Mouse (Mus musculus) thymus, postnatal 36 days (tissue): ENCODE data around the gene Dvl2.
A peak's percentile ranks its signal among the peaks of the same experiment; 100 is the strongest.
"Not testable (repeated sequence)": the region's sequence is repeated elsewhere in the genome, so short reads cannot be mapped to it uniquely, and the experiment has no call there.

ENCODE experiments used
- DNase-seq, 2 experiments: peaks; one replicate each; pipeline ENCODE4 v3.0.0; 2022; ENCODE audit warnings: mixed read lengths in 2 of 2

The Dvl2 gene

GRCm38 (mm10) chr11:70000396-70000898, at the start of gene Dvl2:
Dvl2 (plus strand) TSS chr11:70000595.
- peak; percentile 87 to 90 for DNase-seq

GRCm38 (mm10) chr11:69950807-69951459, 49.5 kb upstream of the Dvl2 start:
- DNase-seq: peak in 1 of 2 experiments; percentile 42

- no peak for DNase-seq
These were observed 48.1 kb upstream of the Dvl2 start for GRCm38 (mm10) chr11:69952274-69952673.

GRCm38 (mm10) chr11:69953267-69953915, 47.0 kb upstream of the Dvl2 start:
- no peak for DNase-seq

DNA sequence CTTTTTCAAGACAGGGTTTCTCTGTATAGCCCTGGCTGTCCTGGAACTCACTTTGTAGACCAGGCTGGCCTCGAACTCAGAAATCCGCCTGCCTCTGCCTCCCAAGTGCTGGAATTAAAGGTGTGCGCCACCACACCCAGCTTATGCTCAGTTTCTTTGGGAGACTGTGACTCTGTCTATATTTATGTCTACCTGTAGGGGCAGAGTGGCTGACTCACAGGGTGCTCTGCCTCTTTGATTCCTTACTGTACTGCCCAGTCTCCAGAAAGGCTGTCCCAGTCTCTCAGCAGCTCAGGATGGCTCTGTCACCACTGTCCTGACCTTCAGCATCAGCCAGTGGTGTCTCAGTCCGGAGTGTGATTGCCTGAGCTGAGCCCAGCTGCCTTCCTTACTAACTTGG, 44.8 kb upstream of the Dvl2 start:
- DNase-seq: not testable (repeated sequence)

GRCm38 (mm10) chr11:69956218-69956617, 44.2 kb upstream of the Dvl2 start:
- DNase-seq: peak in 1 of 2 experiments; percentile 21

- DNase-seq: no peak
These were observed 39.8 kb upstream of the Dvl2 start for GRCm38 (mm10) chr11:69960616-69961015.

GRCm38 (mm10) chr11:69961841-69962240, 38.6 kb upstream of the Dvl2 start:
- DNase-seq: no peak

DNA sequence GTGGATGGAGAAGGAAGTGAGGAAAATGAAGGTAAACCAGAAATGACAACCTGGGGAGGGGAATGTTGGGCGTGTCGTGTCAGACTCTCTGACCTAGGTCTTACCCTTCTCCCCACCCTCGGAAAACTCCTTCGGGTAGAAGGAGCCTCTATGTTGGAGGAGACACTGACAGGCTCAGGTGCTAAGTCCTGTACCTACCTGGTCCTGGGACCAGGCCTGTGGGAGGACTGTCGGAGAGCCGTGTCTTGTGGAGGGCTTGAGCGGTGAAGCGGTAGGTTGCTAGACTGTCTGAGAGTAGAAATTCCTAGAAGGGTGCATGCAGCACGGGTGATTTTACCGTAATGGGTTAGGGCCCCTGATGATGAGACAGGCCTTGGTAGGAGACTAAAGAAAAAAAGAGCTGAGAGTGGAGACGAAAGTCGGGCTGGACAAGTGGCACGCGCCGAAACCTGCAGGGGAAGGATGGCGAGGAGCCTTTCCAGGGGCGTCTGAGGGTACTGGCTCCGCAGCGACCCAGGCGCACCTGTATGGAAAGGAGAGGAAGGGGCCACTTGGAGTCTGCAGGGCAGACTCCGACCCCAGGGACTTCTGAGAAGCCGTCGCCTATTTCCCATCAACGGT, 35.6 kb upstream of the Dvl2 start, which contains the start of gene Cldn7:
Cldn7 (plus strand) TSS at position 130 of the 621 bp plus-strand sequence.
- no peak for DNase-seq

- DNase-seq: no peak
These were observed 35.0 kb upstream of the Dvl2 start for GRCm38 (mm10) chr11:69965271-69966005.

DNA sequence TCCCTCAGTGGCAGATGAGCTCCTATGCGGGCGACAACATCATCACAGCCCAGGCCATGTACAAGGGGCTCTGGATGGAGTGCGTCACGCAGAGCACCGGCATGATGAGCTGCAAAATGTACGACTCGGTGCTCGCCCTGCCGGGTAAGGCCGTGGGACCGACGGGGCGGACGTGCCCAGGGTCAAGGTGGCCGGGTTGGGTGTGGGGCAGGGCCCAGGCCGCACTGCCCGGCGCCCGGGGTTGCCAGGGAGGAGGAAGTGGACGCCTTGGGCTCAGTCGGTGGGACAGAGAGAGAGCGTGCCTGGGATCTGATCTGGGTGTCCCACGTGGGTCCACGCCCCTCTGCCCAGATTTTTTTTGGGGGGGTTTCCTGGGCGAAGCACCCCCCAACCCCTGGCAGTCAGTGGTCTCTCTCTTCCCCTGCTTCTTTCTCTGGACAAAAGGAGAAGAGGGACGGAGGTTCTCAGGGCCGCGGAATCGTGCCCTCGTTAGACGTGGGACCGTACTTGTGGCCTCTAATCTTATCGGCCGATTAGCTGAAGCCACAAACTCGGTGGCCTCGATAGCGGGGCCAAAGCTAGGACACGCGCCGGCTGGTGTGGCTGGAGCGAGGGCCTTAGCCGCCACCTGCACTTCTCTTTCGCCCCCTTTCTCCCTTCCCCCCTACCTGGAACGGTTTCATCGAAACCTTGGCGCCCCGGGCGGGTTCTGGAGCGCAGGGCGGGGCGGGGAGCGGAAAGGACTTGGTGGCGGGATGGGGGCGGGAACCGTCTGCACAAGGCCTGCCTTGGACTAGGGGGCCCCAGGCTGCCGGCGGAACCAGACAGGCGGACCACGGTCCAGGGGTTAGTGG, 34.2 kb upstream of the Dvl2 start:
- DNase-seq: no peak

GRCm38 (mm10) chr11:69966860-69967517, 33.4 kb upstream of the Dvl2 start:
- no peak for DNase-seq

DNA sequence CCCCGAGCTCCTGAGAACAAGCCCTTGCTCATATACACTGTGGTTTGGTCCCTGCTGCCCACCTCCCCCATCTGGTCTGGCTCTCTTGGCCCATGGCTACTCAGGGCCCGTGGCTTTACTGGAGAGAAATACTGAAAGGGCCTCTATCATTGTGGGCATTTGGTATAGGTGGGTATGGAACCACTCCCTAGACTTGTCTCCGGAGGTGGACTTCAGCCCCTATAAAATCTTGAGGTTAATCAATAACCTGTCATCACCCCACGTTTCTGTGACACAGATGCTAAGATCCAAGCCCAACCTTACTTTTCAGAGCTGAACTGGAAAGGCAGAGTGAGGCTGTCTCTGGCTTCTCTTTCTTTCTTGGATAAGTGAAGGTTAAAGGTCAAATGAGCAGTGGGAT, 31.6 kb upstream of the Dvl2 start:
- DNase-seq: no peak

- no peak for DNase-seq
These were observed 30.2 kb upstream of the Dvl2 start for GRCm38 (mm10) chr11:69970222-69970621.

DNA sequence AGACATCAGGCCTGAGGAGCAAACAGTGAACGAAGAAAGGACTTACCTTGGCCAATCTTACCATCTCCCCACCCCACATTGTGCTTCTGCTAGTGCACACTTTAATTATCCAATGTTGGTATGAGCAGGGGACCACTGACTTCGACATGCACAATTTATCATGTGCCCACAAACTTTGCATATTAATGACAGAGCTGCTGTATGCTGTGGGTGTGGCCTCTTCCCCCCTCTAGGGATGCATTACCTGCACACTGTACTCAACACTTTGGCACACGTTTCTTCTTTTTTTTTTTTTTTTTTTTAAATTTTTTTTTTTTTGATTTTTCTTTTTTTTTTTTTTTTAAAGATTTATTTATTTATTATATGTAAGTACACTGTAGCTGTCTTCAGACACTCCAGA, 29.6 kb upstream of the Dvl2 start:
- no peak for DNase-seq

- DNase-seq: no peak
These were observed 25.5 kb upstream of the Dvl2 start for GRCm38 (mm10) chr11:69974907-69975306.

DNA sequence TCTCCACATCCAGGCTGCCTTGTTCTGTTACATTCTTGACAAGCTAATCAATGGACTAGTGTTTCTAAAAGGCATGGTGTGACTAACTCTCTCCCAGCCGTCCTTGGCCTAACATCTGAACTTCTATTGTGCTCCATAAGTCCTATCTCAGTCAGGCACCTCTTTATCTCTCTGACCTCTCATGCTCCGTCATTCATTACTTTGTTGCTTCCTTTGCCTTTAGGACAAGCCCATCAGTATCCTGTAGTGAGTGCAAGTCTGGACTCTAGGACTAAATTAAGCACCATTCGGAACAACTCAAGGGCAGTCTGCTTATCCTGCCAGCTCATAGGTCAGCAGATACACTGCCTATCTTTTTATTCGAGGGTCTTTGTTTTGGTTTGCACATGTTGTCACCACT, 24.1 kb upstream of the Dvl2 start:
- no peak for DNase-seq

DNA sequence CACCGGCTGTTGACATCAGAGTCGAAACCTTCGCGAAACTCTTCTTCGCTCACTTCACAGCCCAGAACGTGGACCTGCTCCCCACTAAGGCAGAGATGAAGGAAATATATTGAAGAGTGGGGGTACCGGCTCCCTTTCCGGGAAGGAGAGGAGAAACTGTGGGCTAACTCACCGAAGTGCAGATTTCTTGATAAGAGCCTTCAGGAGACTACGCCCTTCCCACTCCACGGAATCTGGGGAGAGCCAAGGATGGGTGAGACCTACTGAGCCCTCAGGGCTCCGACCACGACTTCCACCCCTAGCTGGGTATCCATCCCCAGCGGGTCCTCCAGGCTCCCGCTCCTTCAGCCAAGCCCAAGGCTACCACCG, 20.6 kb upstream of the Dvl2 start:
- DNase-seq: no peak

DNA sequence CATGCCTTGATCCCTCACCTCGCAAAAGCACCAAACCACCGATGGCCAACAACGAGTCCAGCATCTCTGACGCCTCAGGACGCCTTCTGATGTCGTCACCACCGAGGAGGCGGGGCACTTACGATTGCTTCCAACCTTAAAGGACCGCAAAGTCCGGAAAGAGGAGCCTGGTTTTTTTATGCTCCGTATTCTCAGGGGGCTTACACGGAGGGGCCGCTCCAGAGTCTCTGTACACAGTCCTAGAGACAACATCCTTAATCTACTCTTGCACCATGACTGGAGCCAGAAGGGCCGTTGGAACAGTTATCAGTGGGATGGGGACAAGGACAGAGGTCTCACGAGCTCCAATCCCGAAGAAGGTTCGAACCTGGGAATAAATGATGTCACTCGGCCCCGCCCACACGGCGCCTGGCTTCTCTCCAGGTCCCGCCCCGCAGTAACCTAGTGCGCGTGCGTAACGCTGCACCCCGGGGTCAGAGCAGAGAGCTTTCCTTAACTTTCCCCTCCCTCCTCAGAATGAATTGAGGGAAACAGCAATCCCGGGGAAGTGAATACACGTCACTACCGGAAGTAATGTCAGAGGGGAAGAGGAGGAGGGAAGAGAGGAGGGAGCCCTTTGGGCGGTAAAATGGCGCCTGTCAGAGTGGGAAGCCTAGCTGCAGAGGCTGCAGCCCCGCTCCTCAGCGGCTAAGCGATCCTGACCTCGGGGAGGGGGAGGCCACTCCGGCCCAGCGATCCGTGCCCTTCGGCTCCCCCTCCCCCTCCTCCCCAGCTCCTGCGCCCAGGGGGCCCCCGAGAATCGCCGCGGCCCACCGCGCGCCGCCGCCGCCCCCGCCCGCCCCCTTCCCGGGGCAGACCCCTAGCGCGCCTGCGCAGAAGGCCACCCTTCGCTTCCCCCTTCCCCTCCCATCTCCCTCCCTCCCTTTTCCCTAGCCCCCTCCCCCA, 19.9 kb upstream of the Dvl2 start:
- DNase-seq: peak; percentile 89 to 91

DNA sequence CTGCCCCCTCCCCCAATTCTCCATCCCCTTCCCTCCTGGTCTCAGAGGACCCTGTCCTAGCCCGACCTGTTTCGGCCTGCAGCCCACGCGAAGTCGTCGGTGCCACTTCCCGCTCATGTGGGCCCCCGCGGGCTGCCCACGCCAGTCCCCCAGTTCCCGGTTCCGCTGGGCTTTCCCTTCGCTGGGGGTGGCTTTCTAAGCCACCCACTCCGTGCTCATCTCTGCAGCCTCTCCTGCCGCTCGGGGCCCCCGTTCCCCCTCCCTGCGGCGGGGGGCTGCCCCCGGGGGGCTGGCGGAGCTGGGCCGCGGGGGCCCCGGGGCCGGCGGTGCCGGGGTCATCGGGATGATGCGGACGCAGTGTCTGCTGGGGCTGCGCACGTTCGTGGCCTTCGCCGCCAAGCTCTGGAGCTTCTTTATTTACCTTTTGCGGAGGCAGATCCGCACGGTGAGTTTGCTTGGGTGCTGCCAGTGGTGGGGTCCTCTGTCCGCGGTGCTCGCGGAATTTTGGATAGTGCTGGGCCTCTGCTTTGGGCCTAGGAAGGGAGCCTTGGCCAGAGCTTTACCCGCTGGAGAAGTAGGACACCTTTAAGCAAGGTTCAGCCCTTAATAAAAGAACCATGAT, 19.1 kb upstream of the Dvl2 start, which contains the start of gene Ctdnep1:
Ctdnep1 (plus strand) TSS at position 16 of the 622 bp plus-strand sequence.
- no peak for DNase-seq
